Mouse (Mus musculus) kidney, postnatal 25 days (tissue): ENCODE data around the gene Hs6st2.

ENCODE experiments used
- DNase-seq, 2 experiments: peaks; one replicate each; pipeline ENCODE4 v3.0.0; 2021; ENCODE audit warnings: mixed read lengths in 2 of 2

Hs6st2 gene

DNA sequence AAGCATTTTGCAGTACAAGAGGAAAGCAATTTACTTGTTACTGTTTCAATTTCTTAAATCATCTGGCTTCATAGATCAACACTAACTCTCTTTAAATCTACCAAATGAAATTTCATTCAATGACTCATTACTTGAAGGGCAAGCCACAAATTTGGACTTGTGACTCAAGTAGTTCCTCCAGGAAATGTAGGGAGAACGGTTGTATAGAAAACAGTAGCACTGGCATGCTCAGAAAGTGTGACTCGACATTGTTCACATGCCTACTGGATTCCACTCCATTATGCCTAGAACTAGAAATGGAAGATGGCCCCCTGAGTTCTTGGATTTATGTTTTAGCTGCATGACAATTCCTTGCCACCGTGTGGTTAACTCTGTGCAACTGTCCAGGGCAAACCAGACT lies 100.0 kb downstream of the Hs6st2 start:
- no peak for DNase-seq

GRCm38 (mm10) chrX:51561880-51562279 lies 119.8 kb downstream of the Hs6st2 start:
- DNase-seq: peak in 1 of 2 experiments; percentile 1

GRCm38 (mm10) chrX:51539626-51540025 lies 142.0 kb downstream of the Hs6st2 start:
- DNase-seq: no peak

GRCm38 (mm10) chrX:51537082-51537481 lies 144.6 kb downstream of the Hs6st2 start:
- DNase-seq: no peak

- DNase-seq: no peak
These were observed 146.4 kb downstream of the Hs6st2 start for GRCm38 (mm10) chrX:51535226-51535625.

- DNase-seq: no peak
These were observed 150.5 kb downstream of the Hs6st2 start for GRCm38 (mm10) chrX:51531136-51531535.

GRCm38 (mm10) chrX:51528601-51529000 lies 153.1 kb downstream of the Hs6st2 start:
- DNase-seq: no peak

- peak in 1 of 2 experiments; percentile 1 for DNase-seq
These were observed 166.8 kb downstream of the Hs6st2 start for GRCm38 (mm10) chrX:51514831-51515230.

DNA sequence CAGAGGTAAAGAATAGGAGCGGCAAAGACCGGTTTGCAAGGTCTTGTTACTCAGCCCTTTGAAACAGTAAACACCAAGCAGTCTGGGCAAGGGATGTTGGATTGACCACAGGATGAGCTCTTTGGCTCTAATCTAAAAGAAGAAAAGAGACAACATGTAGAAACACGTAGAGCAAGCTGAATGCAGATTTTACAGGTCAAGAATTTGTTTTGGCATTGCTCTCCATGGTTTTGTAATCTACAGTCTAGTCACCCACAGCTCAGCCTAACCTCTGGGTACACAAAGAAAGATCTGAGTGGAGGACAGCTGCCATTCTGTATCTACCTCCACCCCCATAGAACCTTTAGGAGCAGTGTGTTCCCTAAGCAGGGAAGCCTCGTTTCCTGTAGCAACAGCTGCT lies 175.1 kb downstream of the Hs6st2 start:
- DNase-seq: no peak

DNA sequence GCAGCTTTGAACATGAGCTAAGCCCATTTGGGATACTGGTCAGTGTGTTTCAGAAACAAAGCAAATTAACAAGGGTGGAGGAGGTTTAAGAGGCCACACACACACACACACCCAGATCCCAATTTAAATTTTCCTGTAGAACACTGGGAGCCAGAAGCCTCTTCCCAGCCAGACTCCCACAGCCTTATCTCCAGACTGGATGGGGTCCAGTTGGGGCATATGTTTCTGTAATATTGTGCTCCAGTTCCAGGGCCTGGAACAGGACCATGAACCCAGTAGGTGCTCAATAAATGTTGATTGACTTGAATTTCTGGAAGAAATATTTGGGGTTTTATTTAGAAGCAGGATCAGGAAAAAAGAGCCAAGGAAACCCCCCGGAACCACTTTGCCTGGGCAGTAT lies 176.0 kb downstream of the Hs6st2 start:
- no peak for DNase-seq

DNA sequence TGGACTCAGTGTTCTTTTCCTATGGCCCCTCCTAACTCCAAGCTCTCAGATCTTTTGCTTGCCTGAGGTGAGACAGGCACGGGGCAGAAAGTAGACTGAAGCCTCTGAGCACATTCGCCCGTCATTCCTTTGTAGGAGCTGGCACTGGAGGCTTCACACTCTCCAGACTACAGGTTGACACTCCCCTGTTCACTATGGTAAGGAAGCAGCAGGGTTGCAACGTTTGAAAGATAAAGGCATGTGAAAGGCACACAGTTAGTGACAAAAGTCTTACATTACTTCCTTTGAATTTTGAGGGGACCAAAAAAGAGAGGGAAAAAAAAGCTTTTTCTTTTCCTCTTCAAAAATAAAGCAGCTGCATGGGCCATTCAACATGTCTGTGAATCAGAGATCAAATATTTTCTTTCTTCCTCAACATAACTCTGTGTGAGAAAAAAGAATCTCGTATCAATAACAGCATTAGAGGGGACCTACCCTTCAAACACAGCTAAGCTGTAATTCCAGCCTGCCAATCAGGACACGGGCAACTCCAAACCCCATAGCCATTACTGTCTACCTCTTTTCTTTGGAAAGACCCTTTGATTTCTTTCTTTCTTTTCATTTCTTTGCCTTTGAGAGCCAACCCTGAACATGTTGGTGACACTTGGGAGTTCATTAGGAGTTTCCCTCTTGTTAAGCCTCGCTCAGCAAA lies 177.7 kb downstream of the Hs6st2 start:
- DNase-seq: no peak

GRCm38 (mm10) chrX:51497831-51498230 lies 183.8 kb downstream of the Hs6st2 start:
- no peak for DNase-seq

DNA sequence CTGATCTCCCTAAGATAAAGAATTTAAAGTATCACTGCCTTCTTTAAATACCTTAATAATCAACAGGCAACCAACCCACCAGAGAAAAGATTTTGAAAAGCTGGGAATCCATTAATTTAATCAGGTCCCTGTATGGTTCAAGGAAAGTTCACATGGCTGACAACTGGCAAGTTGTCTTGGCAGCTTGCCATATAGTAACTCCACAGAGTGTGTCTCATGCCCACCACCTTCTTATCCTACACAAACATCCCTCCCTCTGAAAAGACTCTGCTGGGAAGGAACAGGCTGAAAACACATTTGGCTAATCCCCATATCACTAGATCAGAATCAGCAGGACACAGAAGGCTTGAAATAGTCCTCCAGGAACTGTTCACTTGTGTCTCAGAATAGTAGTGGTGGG lies 193.3 kb downstream of the Hs6st2 start:
- no peak for DNase-seq

DNA sequence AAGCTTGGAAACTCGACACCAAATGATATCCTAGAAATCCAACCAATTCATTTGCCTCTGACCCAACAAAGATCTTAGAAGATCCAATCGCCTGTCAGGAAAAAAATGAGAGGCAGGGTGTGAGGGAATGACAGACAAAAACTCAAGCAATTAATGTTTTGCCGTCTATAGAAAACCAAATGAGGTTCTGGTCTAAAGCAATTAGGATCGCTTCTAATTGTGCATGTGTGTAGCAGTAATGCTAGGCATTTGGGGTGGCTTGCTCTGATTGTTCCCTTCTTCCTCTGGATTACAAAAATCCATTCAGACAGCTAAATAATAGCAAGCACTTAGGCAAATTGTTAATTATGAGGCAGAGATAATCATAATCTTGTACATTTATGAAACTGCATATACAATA lies 212.2 kb downstream of the Hs6st2 start:
- no peak for DNase-seq

DNA sequence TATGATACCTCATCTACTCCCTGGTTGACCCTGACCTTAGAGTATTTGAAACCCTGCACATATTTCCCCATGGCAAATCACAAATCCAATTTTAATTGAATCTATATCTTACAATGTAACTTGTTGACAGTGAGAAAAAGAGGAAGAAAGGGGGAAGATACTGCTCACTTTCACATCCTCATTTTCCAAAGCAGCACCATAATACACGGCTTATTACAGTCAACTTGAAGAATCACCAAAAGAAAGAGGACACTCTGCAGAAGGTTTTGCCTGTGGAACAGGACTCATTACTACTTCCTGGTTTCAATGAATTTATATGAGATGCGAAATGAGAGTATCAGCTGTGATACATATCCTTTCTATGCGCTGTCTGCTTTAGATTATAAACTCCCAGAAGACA lies 220.2 kb downstream of the Hs6st2 start:
- no peak for DNase-seq

- DNase-seq: no peak
These were observed 238.3 kb downstream of the Hs6st2 start for GRCm38 (mm10) chrX:51443366-51443765.

GRCm38 (mm10) chrX:51431706-51432105 lies 249.9 kb downstream of the Hs6st2 start:
- no peak for DNase-seq

DNA sequence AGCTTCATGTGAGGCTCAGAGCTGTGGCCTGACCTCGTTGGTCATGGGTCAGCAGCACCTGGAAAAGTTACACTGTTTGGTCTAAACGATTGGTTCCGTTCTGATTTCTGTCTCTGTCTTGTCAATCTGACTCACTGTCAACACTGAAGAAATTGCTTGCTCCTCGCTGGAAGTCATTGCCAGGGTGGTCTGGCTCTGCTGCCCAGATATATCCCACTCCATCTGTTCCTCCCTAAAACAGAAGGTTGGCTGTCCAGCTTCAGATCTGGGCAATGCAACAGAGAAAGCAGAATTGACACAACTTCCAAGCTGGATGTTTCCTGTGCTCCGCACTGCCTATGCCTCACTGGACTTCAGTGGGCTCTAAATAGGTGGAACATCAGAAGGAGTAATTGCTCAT lies 256.6 kb downstream of the Hs6st2 start:
- no peak for DNase-seq

GRCm38 (mm10) chrX:51410289-51410688 lies 271.4 kb downstream of the Hs6st2 start:
- DNase-seq: no peak

DNA sequence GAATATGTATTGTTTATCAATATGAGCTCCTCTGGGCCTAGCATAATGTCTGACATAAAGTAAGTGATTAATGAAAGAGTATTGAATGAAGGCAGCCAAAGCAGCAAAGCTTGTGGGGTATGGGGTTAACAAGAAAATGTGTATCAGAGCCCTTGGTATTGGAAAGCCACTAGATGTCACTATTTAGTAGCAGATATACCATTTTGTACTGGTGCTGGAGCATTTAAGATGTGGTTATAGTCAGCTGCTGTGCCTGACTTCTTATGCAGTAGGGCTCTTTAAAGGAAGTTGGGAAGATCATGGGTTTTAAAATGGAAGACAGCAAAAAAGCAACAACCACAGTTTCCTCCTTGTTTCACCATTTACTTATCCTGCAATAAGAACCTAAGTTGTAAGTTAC lies 284.2 kb downstream of the Hs6st2 start:
- no peak for DNase-seq

- DNase-seq: peak; percentile 43 to 78
These were observed 307.0 kb downstream of the Hs6st2 start for GRCm38 (mm10) chrX:51374670-51375069.

DNA sequence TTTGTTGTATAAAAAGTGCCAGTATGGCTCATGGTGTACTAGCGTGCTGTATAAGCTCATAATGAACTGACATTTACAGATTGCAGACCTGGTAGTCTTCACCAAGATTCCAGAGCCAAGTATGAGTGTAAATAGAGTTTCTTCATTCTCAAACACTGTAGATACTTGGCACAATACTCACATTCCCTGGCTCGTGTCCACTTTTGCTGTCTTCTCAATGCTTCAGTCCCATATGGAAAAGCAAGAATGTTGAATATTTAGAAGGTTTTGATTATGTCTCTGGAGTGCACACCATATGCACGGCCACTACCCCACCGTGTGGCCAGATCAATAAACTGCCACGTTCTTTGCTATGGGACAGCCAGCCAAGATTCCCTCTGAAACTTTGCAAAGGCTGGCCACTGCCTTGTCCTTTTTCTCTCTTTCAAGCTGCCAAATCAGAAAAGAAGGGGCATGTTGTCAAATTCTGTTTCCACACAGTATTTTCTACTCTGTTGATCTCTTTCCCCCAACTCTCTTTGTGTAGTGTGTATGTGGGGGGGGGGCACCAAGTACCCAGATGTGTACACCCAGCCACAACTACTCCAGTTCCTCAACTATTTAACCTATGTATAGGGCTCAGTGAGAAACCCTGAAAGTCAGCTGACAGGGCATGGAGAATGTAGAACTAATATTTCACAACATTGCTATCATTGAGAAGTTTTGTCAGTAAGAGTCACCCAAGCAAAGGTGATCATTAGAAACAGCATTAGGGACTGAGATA lies 309.0 kb downstream of the Hs6st2 start:
- DNase-seq: peak in 1 of 2 experiments; percentile 1

DNA sequence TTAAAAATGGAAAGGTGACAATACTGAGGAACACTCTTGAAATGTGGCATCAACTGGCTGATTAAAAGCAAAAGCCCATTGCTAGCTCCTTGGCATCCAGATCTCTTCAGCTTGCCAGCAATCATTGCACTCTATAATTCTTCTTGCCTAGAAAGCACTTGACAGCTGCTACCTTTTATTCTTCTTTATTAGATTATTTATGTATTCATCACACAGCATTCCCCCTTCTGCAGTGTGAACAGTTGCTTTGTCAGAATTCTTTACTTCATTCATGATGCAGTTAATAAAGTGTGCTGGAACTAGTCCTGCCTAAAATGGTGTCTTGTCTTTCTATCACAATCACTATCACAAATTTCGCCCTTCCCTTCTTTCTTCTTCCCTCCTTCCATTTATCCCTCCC lies 332.0 kb downstream of the Hs6st2 start:
- no peak for DNase-seq

GRCm38 (mm10) chrX:51343595-51343994 lies 338.1 kb downstream of the Hs6st2 start:
- DNase-seq: no peak
